Mouse (Mus musculus): ENCODE results near the gene Slc25a5.

GRCm38 (mm10) chrX:36847152-36847551 lies 51.7 kb downstream of the Slc25a5 start:
- TF ChIP-seq CTCF (IDR thresholded peaks at IDR 0.05; ENCODE audit: borderline replicate concordance, control insufficient read depth, extremely low read depth, insufficient read depth, low read length, poor library complexity) (no peak), POLR2A (IDR thresholded peaks at IDR 0.05; ENCODE audit: control insufficient read depth, extremely low read depth, insufficient read depth, low read length, poor library complexity) (no peak)
